Mouse (Mus musculus): Measurements from ENCODE around the gene Erp29. TPM values are rescaled to one million over a fixed set of nuclear protein-coding genes. Genes with fewer than 3 reads are reported as not detected.
A peak's percentile ranks its signal among the peaks of the same experiment; 100 is the strongest.

Erp29 gene
- polyA plus RNA-seq, 1 experiment = 136 TPM

DNA sequence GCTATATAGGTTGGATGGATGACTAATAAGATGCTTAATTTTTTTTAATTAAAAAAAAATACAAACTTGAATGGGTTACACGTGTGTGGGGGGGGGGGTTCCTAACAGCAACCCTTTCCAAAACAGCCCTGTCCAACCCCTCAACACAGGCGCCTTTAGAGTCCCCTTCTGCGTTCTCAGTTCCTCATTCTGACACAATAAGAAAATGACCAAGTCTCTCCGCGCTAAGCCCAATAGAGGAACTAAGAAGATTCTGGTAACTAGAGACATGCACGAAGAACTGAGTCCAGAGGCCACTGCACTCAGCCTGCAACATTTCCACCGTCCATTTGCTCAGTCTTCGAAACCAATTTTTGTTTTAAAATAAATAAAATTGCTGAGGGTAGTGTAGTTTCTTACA, 1.1 kb downstream of the Erp29 start:
- Histone ChIP-seq H3K4me3 (ENCODE audit: insufficient read depth, low read length) (peak overlapping the region; percentile 84), H3K4me1 (ENCODE audit: control insufficient read depth, insufficient read depth, low read length) (0 out of 2 replicates have a peak, but pooled peaks cover 4% of the 10 kb centered on the region), H3K27ac (ENCODE audit: insufficient read depth, low read length) (no peak overlapping the region)
- TF ChIP-seq POLR2A (IDR thresholded peaks at IDR 0.05; ENCODE audit: low read depth, low read length) (no peak), CTCF (IDR thresholded peaks at IDR 0.05; ENCODE audit: borderline replicate concordance, insufficient read depth, low read length) (no peak)

GRCm38 (mm10) chr5:121450476-121450875, 1.8 kb downstream of the Erp29 start:
- Histone ChIP-seq H3K4me1 (ENCODE audit: control insufficient read depth, insufficient read depth, low read length) (0 out of 2 replicates have a peak, but pooled peaks cover 4% of the 10 kb centered on the region), H3K4me3 (ENCODE audit: insufficient read depth, low read length) (peak overlapping the region; percentile 11; the same call in 1 of the 2 replicates), H3K27ac (ENCODE audit: insufficient read depth, low read length) (no peak overlapping the region)
- TF ChIP-seq POLR2A (IDR thresholded peaks at IDR 0.05; ENCODE audit: low read depth, low read length) (no peak), CTCF (IDR thresholded peaks at IDR 0.05; ENCODE audit: borderline replicate concordance, insufficient read depth, low read length) (no peak)

DNA sequence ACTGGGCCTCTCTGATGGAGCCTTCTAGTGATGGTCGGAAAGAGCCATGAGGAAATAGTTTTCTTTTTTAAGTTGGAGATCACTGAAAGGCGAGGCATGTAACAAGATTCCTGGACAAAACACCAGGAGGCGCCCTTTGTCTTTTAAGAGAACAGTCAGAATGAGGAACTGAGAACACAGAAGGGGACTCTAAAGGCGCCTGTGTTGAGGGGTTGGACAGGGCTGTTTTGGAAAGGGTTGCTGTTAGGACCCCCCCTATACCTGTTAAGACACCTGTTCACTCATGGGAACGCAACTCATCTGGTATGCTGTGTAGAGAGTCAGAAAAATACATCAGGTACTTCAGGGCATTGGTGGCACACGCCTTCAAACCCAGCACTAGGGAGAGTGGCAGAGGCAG, 2.3 kb downstream of the Erp29 start:
- 0 out of 2 replicates have a peak, but pooled peaks cover 4% of the 10 kb centered on the region for H3K4me1 ChIP-seq (ENCODE audit: control insufficient read depth, insufficient read depth, low read length)
- TF ChIP-seq POLR2A (IDR thresholded peaks at IDR 0.05; ENCODE audit: low read depth, low read length) (no peak), CTCF (IDR thresholded peaks at IDR 0.05; ENCODE audit: borderline replicate concordance, insufficient read depth, low read length) (no peak)
- H3K4me3 ChIP-seq (ENCODE audit: insufficient read depth, low read length) = no peak overlapping the region
- H3K27ac ChIP-seq (ENCODE audit: insufficient read depth, low read length) = no peak overlapping the region

- Histone ChIP-seq H3K4me1 (ENCODE audit: control insufficient read depth, insufficient read depth, low read length) (0 out of 2 replicates have a peak, but pooled peaks cover 4% of the 10 kb centered on the region), H3K27ac (ENCODE audit: insufficient read depth, low read length) (no peak overlapping the region), H3K4me3 (ENCODE audit: insufficient read depth, low read length) (no peak overlapping the region)
- TF ChIP-seq CTCF (IDR thresholded peaks at IDR 0.05; ENCODE audit: borderline replicate concordance, insufficient read depth, low read length) (no peak), POLR2A (IDR thresholded peaks at IDR 0.05; ENCODE audit: low read depth, low read length) (no peak)
Measured at GRCm38 (mm10) chr5:121448450-121448849, 3.9 kb downstream of the Erp29 start.

DNA sequence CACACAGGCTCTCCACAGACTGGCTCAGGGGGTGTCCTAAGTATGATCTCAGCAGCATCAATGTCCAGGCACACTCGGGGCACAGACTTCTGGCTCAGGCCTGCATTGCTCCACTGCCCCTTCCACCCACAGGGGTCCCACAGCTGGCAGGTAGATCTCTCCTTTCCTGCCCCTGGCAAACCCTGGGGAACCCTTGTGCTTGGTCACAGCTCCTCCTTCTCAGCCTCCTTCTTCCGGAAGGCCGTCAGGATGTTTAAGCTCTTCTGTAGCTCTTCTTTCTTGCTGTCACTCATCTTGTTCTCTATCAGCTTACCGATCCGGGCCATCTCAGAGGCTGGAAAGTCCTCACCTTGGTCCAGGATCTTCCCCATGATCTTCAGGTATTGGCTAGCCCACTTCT, 7.4 kb downstream of the Erp29 start:
- Histone ChIP-seq H3K4me1 (ENCODE audit: control insufficient read depth, insufficient read depth, low read length) (no peaks in the 10 kb centered on the region), H3K4me3 (ENCODE audit: insufficient read depth, low read length) (no peak overlapping the region), H3K27ac (ENCODE audit: insufficient read depth, low read length) (no peak overlapping the region)
- no peak for TF ChIP-seq POLR2A (IDR thresholded peaks at IDR 0.05; ENCODE audit: low read depth, low read length)
- no peak for TF ChIP-seq CTCF (IDR thresholded peaks at IDR 0.05; ENCODE audit: borderline replicate concordance, insufficient read depth, low read length)

- Histone ChIP-seq H3K27ac (ENCODE audit: insufficient read depth, low read length) (no peak overlapping the region), H3K4me3 (ENCODE audit: insufficient read depth, low read length) (no peak overlapping the region), H3K4me1 (ENCODE audit: control insufficient read depth, insufficient read depth, low read length) (no peaks in the 10 kb centered on the region)
- TF ChIP-seq CTCF (IDR thresholded peaks at IDR 0.05; ENCODE audit: borderline replicate concordance, insufficient read depth, low read length) (no peak), POLR2A (IDR thresholded peaks at IDR 0.05; ENCODE audit: low read depth, low read length) (no peak)
Measured at GRCm38 (mm10) chr5:121443548-121443947, 8.8 kb downstream of the Erp29 start.

GRCm38 (mm10) chr5:121438756-121439155, 13.6 kb downstream of the Erp29 start:
- Histone ChIP-seq H3K27ac (ENCODE audit: insufficient read depth, low read length) (peak overlapping the region; percentile 17; the same call in 1 of the 2 replicates), H3K4me3 (ENCODE audit: insufficient read depth, low read length) (no peak overlapping the region), H3K4me1 (ENCODE audit: control insufficient read depth, insufficient read depth, low read length) (no peaks in the 10 kb centered on the region)
- TF ChIP-seq POLR2A (IDR thresholded peaks at IDR 0.05; ENCODE audit: low read depth, low read length) = no peak
- TF ChIP-seq CTCF (IDR thresholded peaks at IDR 0.05; ENCODE audit: borderline replicate concordance, insufficient read depth, low read length) = no peak

GRCm38 (mm10) chr5:121438131-121438530, 14.2 kb downstream of the Erp29 start:
- TF ChIP-seq CTCF (IDR thresholded peaks at IDR 0.05; ENCODE audit: borderline replicate concordance, insufficient read depth, low read length) = no peak
- TF ChIP-seq POLR2A (IDR thresholded peaks at IDR 0.05; ENCODE audit: low read depth, low read length) = no peak
- no peak overlapping the region for H3K4me3 ChIP-seq (ENCODE audit: insufficient read depth, low read length)
- H3K4me1 ChIP-seq (ENCODE audit: control insufficient read depth, insufficient read depth, low read length) = no peaks in the 10 kb centered on the region
- no peak overlapping the region for H3K27ac ChIP-seq (ENCODE audit: insufficient read depth, low read length)

- H3K27ac ChIP-seq (ENCODE audit: insufficient read depth, low read length) = no peak overlapping the region
- no peaks in the 10 kb centered on the region for H3K4me1 ChIP-seq (ENCODE audit: control insufficient read depth, insufficient read depth, low read length)
- TF ChIP-seq POLR2A (IDR thresholded peaks at IDR 0.05; ENCODE audit: low read depth, low read length) (no peak), CTCF (IDR thresholded peaks at IDR 0.05; ENCODE audit: borderline replicate concordance, insufficient read depth, low read length) (no peak)
- no peak overlapping the region for H3K4me3 ChIP-seq (ENCODE audit: insufficient read depth, low read length)
Measured at GRCm38 (mm10) chr5:121428954-121429353, 23.4 kb downstream of the Erp29 start.

- no peak overlapping the region for H3K4me3 ChIP-seq (ENCODE audit: insufficient read depth, low read length)
- H3K27ac ChIP-seq (ENCODE audit: insufficient read depth, low read length) = no peak overlapping the region
- no peaks in the 10 kb centered on the region for H3K4me1 ChIP-seq (ENCODE audit: control insufficient read depth, insufficient read depth, low read length)
- TF ChIP-seq CTCF (IDR thresholded peaks at IDR 0.05; ENCODE audit: borderline replicate concordance, insufficient read depth, low read length) (no peak), POLR2A (IDR thresholded peaks at IDR 0.05; ENCODE audit: low read depth, low read length) (no peak)
Measured at GRCm38 (mm10) chr5:121423297-121423696, 29.0 kb downstream of the Erp29 start.

- H3K27ac ChIP-seq (ENCODE audit: insufficient read depth, low read length) = no peak overlapping the region
- no peaks in the 10 kb centered on the region for H3K4me1 ChIP-seq (ENCODE audit: control insufficient read depth, insufficient read depth, low read length)
- TF ChIP-seq CTCF (IDR thresholded peaks at IDR 0.05; ENCODE audit: borderline replicate concordance, insufficient read depth, low read length) = no peak
- no peak overlapping the region for H3K4me3 ChIP-seq (ENCODE audit: insufficient read depth, low read length)
Measured at GRCm38 (mm10) chr5:121422787-121423186, 29.5 kb downstream of the Erp29 start.

Measured in embryonic fibroblast, embryonic 13.5 days (primary cell).